Mouse (Mus musculus) heart, embryonic 10.5 days (tissue): ENCODE results near the gene Setmar. TPM values are rescaled to one million over a fixed set of nuclear protein-coding genes. Genes with fewer than 3 reads are reported as not detected.

Source experiments
- DNase-seq: peaks from one replicate; pipeline ENCODE4 v3.0.0-alpha.2; 2017; ENCODE audit warnings: low spot score
- H3K27ac ChIP-seq: fragments of 300-500 bp; sonication (generic); 2 replicates; pipeline ENCODE4 v1.5.1; 2016; ENCODE audit warnings: mild to moderate bottlenecking
- H3K27me3 ChIP-seq: fragments of 300-500 bp; sonication (generic); 2 replicates; pipeline ENCODE4 v1.6.1; 2016; ENCODE audit warnings: mild to moderate bottlenecking; ENCODE audit not compliant: poor library complexity, insufficient read depth, severe bottlenecking
- H3K36me3 ChIP-seq: fragments of 300-500 bp; sonication (generic); 2 replicates; pipeline ENCODE4 v1.6.1; 2016; ENCODE audit warnings: mild to moderate bottlenecking, moderate library complexity
- H3K4me1 ChIP-seq: fragments of 300-500 bp; sonication (generic); 2 replicates; pipeline ENCODE4 v1.6.1; 2016; ENCODE audit warnings: mild to moderate bottlenecking
- H3K4me3 ChIP-seq: fragments of 300-500 bp; sonication (generic); 2 replicates; pipeline ENCODE4 v1.5.1; 2016; ENCODE audit warnings: mild to moderate bottlenecking, moderate library complexity
- H3K9me3 ChIP-seq: fragments of 300-500 bp; sonication (generic); 2 replicates; pipeline ENCODE4 v1.6.1; 2016; ENCODE audit warnings: mild to moderate bottlenecking, moderate library complexity
- WGBS: fragments of 180-500 bp; shearing (Covaris S2); methylation state at CpG from one replicate; pipeline ENCODE4 v1.1.7; 2016; 5-methylcytosine and 5-hydroxymethylcytosine counted together
- polyA plus RNA-seq: library from polyadenylated mRNA; unstranded; fragments of >200 nt; fragmentation: Nextera tagmentation; extraction: Ambion mirVana; gene quantifications from 2 replicates; pipeline ENCODE4 v1.2.1, GENCODE M21; 2016

Gene Setmar
- polyA plus RNA-seq, 1 experiment from 2014 or later, result 6.2 TPM

DNA sequence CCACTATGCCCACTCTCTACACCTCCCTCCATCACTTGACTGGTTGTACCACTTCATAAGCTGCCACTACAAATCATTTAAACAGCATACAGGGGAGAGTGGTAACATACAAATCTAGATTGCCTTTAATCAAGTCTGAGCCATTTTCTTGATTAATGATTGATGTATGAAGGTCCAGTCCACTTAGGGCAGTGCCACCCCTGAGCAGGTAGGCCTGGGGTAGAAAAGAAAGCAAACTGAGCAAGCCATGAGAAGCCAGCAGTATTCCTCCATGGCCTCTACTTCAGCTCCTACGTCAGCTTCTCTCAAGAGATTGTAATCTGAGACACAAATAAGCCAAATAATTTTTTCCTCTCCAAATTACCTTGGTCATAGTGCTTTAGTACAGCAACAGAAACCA, 26.5 kb downstream of the Setmar start:
- no peak for DNase-seq
- H3K27me3 ChIP-seq, result no peaks in the 10 kb centered on the region
- 75% methylated on average over 1 of the region's 1 CpGs for WGBS
- no peak overlapping the region for H3K4me3 ChIP-seq
- H3K4me1 ChIP-seq, result no peaks in the 10 kb centered on the region
- H3K36me3 ChIP-seq, result no peaks in the 10 kb centered on the region
- no peaks in the 10 kb centered on the region for H3K9me3 ChIP-seq
- no peak overlapping the region for H3K27ac ChIP-seq

DNA sequence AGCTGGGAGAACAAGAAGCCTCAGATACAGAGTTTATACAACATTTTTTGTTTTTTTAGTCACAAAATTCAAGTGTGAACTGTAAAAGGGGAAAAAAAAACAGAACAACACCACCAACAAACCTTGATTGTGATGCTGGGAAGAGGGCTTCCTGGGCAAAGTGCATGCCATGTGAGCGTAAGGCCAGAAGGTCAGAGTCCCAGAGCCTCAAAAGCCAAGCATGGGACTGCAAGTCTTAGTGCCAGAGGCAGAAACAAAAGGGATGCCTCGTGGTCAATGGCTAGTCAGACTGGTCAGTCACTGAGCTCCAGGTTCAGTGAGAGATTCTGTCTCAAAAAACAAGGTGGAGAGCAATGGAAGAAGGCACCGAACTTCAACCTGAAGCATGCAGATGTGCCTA, 27.8 kb downstream of the Setmar start:
- Histone ChIP-seq H3K9me3 (no peaks in the 10 kb centered on the region), H3K4me3 (no peak overlapping the region), H3K4me1 (no peaks in the 10 kb centered on the region), H3K36me3 (no peaks in the 10 kb centered on the region), H3K27ac (no peak overlapping the region), H3K27me3 (no peaks in the 10 kb centered on the region)
- no peak for DNase-seq
- WGBS, result 83% methylated on average over 3 of the region's 3 CpGs

DNA sequence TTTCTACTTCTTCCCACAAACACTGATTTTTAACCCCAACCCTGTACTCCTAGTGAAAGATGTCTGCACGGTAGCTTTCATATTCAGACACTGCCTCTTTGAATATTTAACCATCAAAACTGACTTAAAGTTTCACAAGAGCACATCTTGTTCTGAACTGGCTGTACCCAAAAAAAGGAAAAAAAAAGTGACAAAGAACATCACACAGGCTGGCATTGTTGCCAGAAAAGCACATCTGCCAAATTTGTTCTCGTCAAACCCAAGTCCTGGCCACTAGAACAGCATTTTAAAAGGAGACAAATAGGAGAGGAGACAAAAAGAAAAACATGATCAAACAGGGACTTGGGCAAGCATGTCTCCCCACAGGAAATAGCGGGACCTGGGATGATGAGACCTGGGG, 28.6 kb downstream of the Setmar start:
- Histone ChIP-seq H3K27me3 (no peaks in the 10 kb centered on the region), H3K9me3 (no peaks in the 10 kb centered on the region), H3K4me3 (no peak overlapping the region), H3K4me1 (no peaks in the 10 kb centered on the region), H3K36me3 (no peaks in the 10 kb centered on the region), H3K27ac (no peak overlapping the region)
- 82% methylated on average over 3 of the region's 3 CpGs for WGBS
- no peak for DNase-seq

DNA sequence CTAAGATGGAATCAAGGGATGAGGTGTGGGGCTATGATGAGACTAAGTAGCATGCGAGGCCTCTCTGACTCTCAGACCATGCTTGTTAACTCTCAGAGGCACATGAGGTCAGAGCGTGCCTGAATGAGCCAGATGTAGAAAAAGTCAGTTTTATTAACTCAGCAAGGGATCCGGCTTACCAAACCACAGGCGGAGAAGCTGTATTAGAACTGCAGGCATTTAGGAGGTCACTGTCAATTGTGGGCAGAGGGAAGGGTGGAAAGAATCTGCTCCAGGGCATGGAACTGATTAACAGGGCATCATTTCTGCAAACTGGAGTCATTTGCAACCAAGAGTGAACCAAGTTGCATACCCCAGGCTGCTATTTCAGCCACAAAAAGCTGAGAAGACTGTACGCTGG, 30.6 kb downstream of the Setmar start:
- DNase-seq, result no peak
- no peaks in the 10 kb centered on the region for H3K27me3 ChIP-seq
- no peaks in the 10 kb centered on the region for H3K36me3 ChIP-seq
- no peaks in the 10 kb centered on the region for H3K9me3 ChIP-seq
- peaks cover 3% of the 10 kb centered on the region; the same call in 1 of the 2 replicates for H3K4me1 ChIP-seq
- 83% methylated on average over 5 of the region's 5 CpGs for WGBS
- H3K27ac ChIP-seq, result no peak overlapping the region
- H3K4me3 ChIP-seq, result no peak overlapping the region

DNA sequence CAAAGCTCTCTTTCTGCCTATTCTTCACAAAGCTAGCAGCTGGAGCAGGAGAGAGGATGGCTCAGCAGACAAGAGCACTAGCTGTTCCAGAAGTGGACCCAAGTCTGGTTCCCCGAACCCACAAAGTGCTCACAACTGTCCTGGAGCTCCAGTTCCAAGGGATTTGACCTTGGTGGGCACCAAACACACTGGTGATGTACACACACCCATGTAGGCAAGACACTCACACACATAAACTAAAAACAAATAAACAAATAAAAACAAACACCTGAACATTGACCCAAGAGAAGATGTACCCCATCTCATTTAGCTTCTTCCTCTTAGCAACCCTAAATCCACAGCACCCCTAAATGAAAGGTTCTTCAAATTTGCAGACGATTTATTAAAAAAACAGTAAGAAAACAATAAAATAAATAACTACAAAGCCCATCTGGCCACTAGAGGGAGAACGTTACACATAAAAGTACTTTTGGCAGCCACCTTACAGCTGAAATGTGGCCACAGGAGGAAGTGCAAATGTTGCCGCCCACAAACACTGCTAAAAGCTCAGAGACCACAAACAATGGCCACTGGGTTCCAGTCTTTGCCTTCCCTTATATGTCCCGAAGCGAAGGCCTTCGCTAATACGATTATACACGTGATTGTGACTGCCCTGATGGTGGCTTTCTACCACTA, 33.5 kb downstream of the Setmar start:
- Histone ChIP-seq H3K27ac (peak overlapping the region; percentile 76), H3K27me3 (no peaks in the 10 kb centered on the region), H3K4me3 (no peak overlapping the region), H3K36me3 (no peaks in the 10 kb centered on the region), H3K4me1 (peaks cover 20% of the 10 kb centered on the region), H3K9me3 (no peaks in the 10 kb centered on the region)
- DNase-seq, result peak; percentile 78
- 23% methylated on average over 9 of the region's 9 CpGs for WGBS

DNA sequence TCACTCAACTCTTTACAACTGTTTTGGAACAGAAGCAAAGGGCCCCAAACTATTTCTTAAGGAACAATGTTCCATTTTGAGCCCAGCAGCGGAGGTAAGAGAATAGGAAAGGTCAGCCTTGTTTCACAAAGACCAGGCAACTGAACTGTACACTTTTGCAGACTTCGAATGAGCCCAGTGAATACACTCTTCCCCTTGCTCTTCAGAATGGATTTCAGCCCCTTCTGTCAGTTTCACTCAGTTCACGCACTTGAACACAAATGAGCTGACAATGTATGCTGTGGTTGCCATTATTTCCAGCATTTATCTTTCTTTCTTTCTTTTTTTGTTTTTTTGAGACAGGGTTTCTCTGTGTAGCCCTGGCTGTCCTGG, 34.0 kb downstream of the Setmar start:
- Histone ChIP-seq H3K9me3 (no peaks in the 10 kb centered on the region), H3K27me3 (no peaks in the 10 kb centered on the region), H3K4me1 (peaks cover 21% of the 10 kb centered on the region), H3K27ac (peak overlapping the region; percentile 76), H3K36me3 (no peaks in the 10 kb centered on the region), H3K4me3 (no peak overlapping the region)
- 82% methylated on average over 3 of the region's 3 CpGs for WGBS
- no peak for DNase-seq

DNA sequence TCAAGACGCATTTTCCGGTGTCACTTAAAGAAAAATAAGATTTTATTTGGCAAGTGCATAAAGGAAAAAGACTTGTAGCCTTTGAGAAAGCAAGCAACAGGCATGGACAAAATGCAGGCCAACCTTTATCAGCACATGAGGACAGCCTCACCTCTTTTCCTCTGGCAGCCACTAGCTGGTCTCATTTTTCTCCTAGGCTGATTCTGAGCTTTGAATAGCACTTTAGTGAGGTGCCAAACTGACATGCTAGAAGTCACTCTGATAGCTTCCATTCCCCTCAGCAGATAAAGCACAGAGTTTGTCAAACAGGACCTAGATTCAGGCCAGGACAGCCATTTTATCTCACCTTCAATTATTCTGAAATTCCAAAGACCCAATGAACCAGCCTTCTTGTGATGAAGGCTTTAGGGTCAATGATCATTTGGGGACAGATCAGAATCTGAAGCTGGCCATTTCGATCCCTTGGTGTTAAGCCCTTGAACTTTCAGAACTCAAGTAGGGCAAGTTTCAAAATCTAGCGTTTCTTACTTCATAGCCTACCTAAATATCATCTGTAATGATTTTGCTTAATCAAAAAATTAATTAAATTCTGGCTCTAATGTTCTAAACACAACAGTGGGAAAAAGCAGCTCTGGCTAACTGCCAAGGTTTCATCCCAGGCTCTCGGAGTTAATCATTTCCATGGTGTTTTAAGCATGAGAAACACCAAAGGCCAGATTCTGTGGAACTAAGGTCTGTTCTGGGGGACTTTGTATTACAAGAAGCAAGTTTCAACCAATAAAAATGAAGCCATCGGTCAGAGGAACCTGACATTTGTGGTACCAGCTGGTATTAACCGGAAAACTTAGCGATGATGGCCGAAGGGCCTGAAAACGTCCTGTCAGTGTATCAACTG, 37.3 kb downstream of the Setmar start:
- WGBS, result 76% methylated on average over 10 of the region's 10 CpGs

DNA sequence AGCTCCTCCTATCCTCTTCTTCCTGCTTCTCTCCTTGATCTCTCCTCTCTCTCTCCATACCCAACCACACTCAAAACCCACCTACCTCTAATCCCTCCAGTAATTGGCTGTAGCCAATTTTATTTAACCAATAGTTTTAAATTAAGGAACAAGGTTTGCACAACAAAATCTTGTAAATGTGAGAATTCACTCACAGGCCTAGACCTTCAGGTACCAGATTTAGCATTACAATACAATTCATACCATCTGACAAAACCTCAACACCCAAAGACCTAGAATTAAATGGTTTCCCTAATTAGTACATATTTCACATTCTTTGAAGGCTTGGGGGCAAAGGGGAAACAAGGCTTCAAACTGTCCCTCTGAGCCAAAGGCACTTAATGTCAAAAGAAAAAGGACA, 42.5 kb downstream of the Setmar start:
- peaks cover 43% of the 10 kb centered on the region for H3K4me1 ChIP-seq
- H3K9me3 ChIP-seq, result no peaks in the 10 kb centered on the region
- peaks cover 2% of the 10 kb centered on the region; the same call in 1 of the 2 replicates for H3K36me3 ChIP-seq

More for the DNA sequence above, 37.3 kb downstream of the Setmar start:
- peak; percentile 58 for DNase-seq
- Histone ChIP-seq H3K27me3 (no peaks in the 10 kb centered on the region), H3K4me1 (peaks cover 24% of the 10 kb centered on the region), H3K27ac (peak overlapping the region; percentile 69; the same call in 1 of the 2 replicates), H3K9me3 (no peaks in the 10 kb centered on the region), H3K36me3 (peaks cover 2% of the 10 kb centered on the region; the same call in 1 of the 2 replicates), H3K4me3 (no peak overlapping the region)

DNA sequence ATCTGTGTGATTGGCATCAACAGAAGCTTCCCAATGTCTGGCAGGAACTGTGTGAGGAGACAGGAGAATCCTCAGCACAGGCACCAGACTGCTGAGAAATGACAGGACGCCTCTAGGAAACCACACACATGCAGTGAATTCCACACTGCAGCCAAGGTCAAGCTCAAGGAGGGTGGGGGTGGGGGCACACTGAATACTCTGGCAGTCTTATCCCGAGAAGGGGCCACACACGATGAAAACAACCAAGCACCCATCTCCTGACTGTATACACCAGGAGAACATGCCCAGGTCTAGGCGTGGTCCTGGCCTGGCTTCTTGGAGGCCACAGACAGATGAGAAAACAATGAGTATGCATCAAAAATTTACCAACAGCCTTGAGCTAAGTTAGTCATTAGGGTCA, 45.5 kb downstream of the Setmar start:
- Histone ChIP-seq H3K36me3 (peaks cover 2% of the 10 kb centered on the region; the same call in 1 of the 2 replicates), H3K4me3 (no peak overlapping the region), H3K4me1 (peaks cover 32% of the 10 kb centered on the region), H3K27me3 (no peaks in the 10 kb centered on the region), H3K27ac (peak overlapping the region; percentile 80), H3K9me3 (no peaks in the 10 kb centered on the region)
- DNase-seq, result no peak
- WGBS, result 48% methylated on average over 4 of the region's 4 CpGs

More for the DNA sequence above, 42.5 kb downstream of the Setmar start:
- Histone ChIP-seq H3K4me3 (no peak overlapping the region), H3K27me3 (no peaks in the 10 kb centered on the region), H3K27ac (no peak overlapping the region)
- DNase-seq, result no peak

DNA sequence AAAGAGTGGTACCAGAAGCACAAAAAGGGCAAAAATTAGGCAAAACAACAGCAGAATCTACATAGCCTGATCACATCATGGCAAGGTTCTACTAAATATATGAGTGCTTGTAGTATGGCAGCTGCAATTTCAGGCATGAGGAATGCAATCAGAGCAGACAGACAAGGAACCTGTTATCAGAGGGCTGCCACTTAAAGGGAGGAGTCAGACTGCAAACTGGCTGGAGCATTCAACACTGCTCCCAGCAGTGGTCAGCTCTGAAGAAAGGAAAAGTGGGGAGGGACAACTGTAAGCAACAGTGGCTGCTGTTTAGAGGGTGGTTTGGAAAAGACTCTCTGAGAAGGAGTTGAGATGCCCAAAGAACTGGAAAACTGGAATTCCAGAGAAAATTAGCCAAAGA, 46.8 kb downstream of the Setmar start:
- H3K36me3 ChIP-seq, result no peaks in the 10 kb centered on the region
- no peaks in the 10 kb centered on the region for H3K9me3 ChIP-seq
- no peaks in the 10 kb centered on the region for H3K27me3 ChIP-seq
- peaks cover 32% of the 10 kb centered on the region for H3K4me1 ChIP-seq
- peak overlapping the region; percentile 82 for H3K27ac ChIP-seq
- H3K4me3 ChIP-seq, result no peak overlapping the region
- DNase-seq, result no peak

DNA sequence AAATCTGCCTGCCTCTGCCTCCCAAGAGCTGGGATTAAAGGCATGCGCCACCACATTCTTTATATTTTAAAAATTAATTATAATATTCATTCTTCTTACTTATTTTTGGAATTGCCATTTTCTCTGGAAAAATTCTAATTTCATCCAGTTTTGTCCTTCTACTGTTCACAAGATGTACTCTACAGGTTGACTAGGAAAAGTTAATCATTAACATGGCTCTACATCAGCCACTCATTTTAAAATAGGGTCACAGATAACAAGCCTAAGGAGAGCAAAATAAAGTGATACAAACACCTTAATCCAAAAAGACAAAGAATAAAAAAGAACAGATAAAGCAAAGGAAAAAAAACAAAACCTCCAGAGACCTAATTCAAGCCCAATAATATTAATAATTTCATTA, 50.1 kb downstream of the Setmar start:
- Histone ChIP-seq H3K27ac (no peak overlapping the region), H3K9me3 (no peaks in the 10 kb centered on the region), H3K4me1 (peaks cover 25% of the 10 kb centered on the region), H3K4me3 (no peak overlapping the region), H3K27me3 (no peaks in the 10 kb centered on the region), H3K36me3 (no peaks in the 10 kb centered on the region)
- no peak for DNase-seq
- WGBS, result 98% methylated on average over 1 of the region's 1 CpGs

DNA sequence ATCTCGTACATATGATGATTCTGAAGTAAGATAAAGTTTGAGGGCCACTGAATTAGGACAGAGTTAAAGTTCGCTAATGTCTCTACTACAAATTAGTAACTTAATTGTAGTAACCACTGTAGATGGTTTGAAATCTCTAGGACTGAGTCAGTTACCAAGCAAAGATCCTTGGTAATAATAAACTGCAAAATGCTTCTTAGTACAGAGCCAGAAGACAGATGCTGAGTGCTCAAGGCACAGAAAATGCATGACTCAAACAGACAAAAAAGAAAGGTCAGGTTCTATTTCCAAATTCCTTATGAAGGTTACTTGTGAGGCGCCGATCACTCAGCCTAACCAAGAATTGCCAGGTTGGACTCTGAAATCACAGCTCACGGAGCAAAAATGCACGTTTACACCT, 53.0 kb downstream of the Setmar start:
- 89% methylated on average over 6 of the region's 6 CpGs for WGBS
- no peaks in the 10 kb centered on the region for H3K9me3 ChIP-seq
- no peak overlapping the region for H3K27ac ChIP-seq
- H3K4me1 ChIP-seq, result 0 out of 2 replicates have a peak, but pooled peaks cover 3% of the 10 kb centered on the region
- H3K36me3 ChIP-seq, result peaks cover 2% of the 10 kb centered on the region; the same call in 1 of the 2 replicates
- no peak overlapping the region for H3K4me3 ChIP-seq
- DNase-seq, result no peak
- no peaks in the 10 kb centered on the region for H3K27me3 ChIP-seq

DNA sequence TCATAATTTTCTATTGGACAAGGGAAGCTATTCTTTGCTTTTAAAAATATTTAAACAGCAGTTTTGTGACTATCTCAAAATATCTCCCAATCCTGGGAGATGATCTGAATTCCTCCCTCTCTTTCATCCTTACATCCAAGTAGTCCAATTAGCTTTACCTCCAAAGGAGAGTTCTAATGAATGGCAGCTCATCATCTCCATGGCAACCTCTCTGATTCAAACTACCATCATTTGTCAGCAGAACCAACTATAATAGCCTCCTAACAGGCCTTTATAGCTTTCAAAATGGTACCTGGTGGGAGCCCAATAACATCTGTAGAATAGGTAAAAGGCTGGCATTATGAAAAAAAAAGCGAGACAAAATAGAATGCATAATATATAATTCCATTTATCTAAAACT, 60.6 kb downstream of the Setmar start:
- Histone ChIP-seq H3K36me3 (peaks cover 2% of the 10 kb centered on the region; the same call in 1 of the 2 replicates), H3K27me3 (no peaks in the 10 kb centered on the region), H3K4me3 (no peak overlapping the region), H3K9me3 (no peaks in the 10 kb centered on the region), H3K27ac (no peak overlapping the region), H3K4me1 (no peaks in the 10 kb centered on the region)
- WGBS, result 87% methylated on average over 1 of the region's 1 CpGs
- DNase-seq, result no peak
